Mouse (Mus musculus) embryonic fibroblast, embryonic 13.5 days (primary cell): ENCODE results near the gene Sgsm2.

Experiments
- CTCF ChIP-seq: IDR thresholded peaks from 2 replicates; pipeline ENCODE4 v1.5.1; 2011; ENCODE audit warnings: mild to moderate bottlenecking, control low read depth, low read length, moderate library complexity, borderline replicate concordance; ENCODE audit not compliant: insufficient read depth
- POLR2A ChIP-seq: IDR thresholded peaks from 2 replicates; pipeline ENCODE4 v1.6.1; 2011; ENCODE audit warnings: low read depth, mild to moderate bottlenecking, control low read depth, low read length, moderate library complexity

- TF ChIP-seq POLR2A (no peak), CTCF (no peak)
Observed at GRCm38 (mm10) chr11:74840739-74841138, 56.1 kb downstream of the Sgsm2 start.
